Mouse (Mus musculus) midbrain, embryonic 15.5 days (tissue): ENCODE results near the gene Gns. TPM values are rescaled to one million over a fixed set of nuclear protein-coding genes. Genes with fewer than 3 reads are reported as not detected.

Experiments used
- ATAC-seq: fragments of 200-750 bp; cut with Nextera tagmentation; replicated peaks from 2 replicates; pipeline ENCODE4 v1.8.0; 2017; ENCODE audit warnings: moderate TSS enrichment
- H3K27ac ChIP-seq: fragments of 300-500 bp; sonication (generic); 2 replicates; pipeline ENCODE4 v1.5.1; 2015; ENCODE audit warnings: mild to moderate bottlenecking, inconsistent platforms
- H3K27me3 ChIP-seq: fragments of 300-500 bp; sonication (generic); replicated peaks from 2 replicates; pipeline ENCODE4 v1.6.1; 2015; ENCODE audit warnings: inconsistent platforms
- H3K36me3 ChIP-seq: fragments of 300-500 bp; sonication (generic); replicated peaks from 2 replicates; pipeline ENCODE4 v1.6.1; 2015; ENCODE audit warnings: inconsistent platforms
- H3K4me1 ChIP-seq: fragments of 300-500 bp; sonication (generic); 2 replicates; pipeline ENCODE4 v1.6.1; 2015; ENCODE audit warnings: inconsistent platforms
- H3K4me2 ChIP-seq: fragments of 300-500 bp; sonication (generic); 2 replicates; pipeline ENCODE4 v1.6.1; 2015; ENCODE audit warnings: inconsistent platforms, mild to moderate bottlenecking, moderate library complexity
- H3K4me3 ChIP-seq: fragments of 300-500 bp; sonication (generic); 2 replicates; pipeline ENCODE4 v1.5.1; 2015; ENCODE audit warnings: mild to moderate bottlenecking, inconsistent platforms
- H3K9ac ChIP-seq: fragments of 300-500 bp; sonication (generic); 2 replicates; pipeline ENCODE4 v1.6.1; 2015; ENCODE audit warnings: mild to moderate bottlenecking, inconsistent platforms
- H3K9me3 ChIP-seq: fragments of 300-500 bp; sonication (generic); 2 replicates; pipeline ENCODE4 v1.6.1; 2016; ENCODE audit warnings: inconsistent platforms
- WGBS: fragments of 180-500 bp; shearing (Covaris S2); methylation state at CpG from one replicate; pipeline ENCODE4 v1.1.7; 2015; ENCODE audit warnings: mixed read lengths; 5-methylcytosine and 5-hydroxymethylcytosine counted together
- polyA plus RNA-seq: library from polyadenylated mRNA; unstranded; fragments of >200 nt; fragmentation: Nextera tagmentation; extraction: Ambion mirVana; gene quantifications from 2 replicates; pipeline ENCODE4 v1.2.1, GENCODE M21; 2015

Gene Gns
- polyA plus RNA-seq, 1 experiment from 2014 or later = 38.8 TPM

DNA sequence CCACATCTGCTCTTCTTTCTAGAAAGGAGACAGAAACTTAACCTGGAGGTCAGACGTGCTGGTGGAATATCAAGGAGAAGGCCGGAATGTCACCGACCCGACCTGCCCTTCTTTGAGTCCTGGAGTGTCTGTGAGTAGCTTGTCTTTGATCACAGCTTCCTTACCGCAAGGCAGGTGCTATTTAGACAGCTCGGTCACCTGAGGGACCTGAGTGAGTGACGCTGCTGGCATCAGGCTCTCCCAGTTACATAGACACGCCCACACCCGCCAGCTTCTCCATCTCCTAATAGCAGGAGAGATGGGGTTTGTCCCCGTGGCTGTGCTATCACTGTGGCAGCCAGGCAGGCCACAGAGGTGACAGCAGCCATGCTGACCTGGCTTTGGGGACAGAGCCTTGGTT is 25.7 kb downstream of the Gns start:
- ATAC-seq = no peak
- Histone ChIP-seq H3K4me3 (no peak overlapping the region), H3K36me3 (peaks cover 39% of the 10 kb centered on the region), H3K9ac (no peak overlapping the region), H3K4me1 (no peaks in the 10 kb centered on the region), H3K27me3 (no peaks in the 10 kb centered on the region), H3K4me2 (no peak overlapping the region), H3K9me3 (no peaks in the 10 kb centered on the region), H3K27ac (no peak overlapping the region)
- 87% methylated on average over 10 of the region's 10 CpGs for WGBS

- no peaks in the 10 kb centered on the region for H3K27me3 ChIP-seq
- H3K27ac ChIP-seq = no peak overlapping the region
- no peak for ATAC-seq
- H3K4me2 ChIP-seq = no peak overlapping the region
- 95% methylated on average over 8 of the region's 8 CpGs for WGBS
- no peak overlapping the region for H3K9ac ChIP-seq
- H3K9me3 ChIP-seq = no peaks in the 10 kb centered on the region
- H3K4me3 ChIP-seq = no peak overlapping the region
- peaks cover 48% of the 10 kb centered on the region for H3K36me3 ChIP-seq
- H3K4me1 ChIP-seq = no peaks in the 10 kb centered on the region
These were observed 27.0 kb downstream of the Gns start for GRCm38 (mm10) chr10:121391901-121392300.

DNA sequence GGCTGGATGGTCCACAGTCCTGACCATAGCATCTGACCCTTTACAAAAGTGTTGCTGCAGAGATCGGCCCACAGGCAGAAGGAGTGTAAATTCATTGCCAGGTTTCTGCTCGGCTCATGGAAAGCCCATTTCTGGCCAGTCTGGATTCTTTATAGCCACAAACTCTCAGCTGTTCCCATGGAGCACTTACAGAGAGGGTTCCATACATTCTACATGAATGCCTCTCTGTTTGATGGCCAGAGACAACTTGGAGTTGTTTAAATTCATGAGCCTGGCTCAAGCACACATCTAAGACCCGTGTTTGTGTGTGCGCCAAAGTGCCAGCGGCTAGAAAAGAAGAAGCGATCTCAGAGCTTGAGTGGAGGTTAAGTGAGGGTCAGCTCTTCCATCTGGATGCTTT is 29.4 kb downstream of the Gns start:
- no peak for ATAC-seq
- WGBS = 83% methylated on average over 6 of the region's 6 CpGs
- no peak overlapping the region for H3K4me3 ChIP-seq
- H3K27me3 ChIP-seq = no peaks in the 10 kb centered on the region
- no peak overlapping the region for H3K4me2 ChIP-seq
- H3K27ac ChIP-seq = no peak overlapping the region; the same call in 1 of the 2 replicates
- H3K36me3 ChIP-seq = peaks cover 41% of the 10 kb centered on the region
- no peaks in the 10 kb centered on the region for H3K9me3 ChIP-seq
- no peak overlapping the region for H3K9ac ChIP-seq
- H3K4me1 ChIP-seq = no peaks in the 10 kb centered on the region

- 77% methylated on average over 18 of the region's 18 CpGs for WGBS
- ATAC-seq = no peak
- no peaks in the 10 kb centered on the region for H3K4me1 ChIP-seq
- no peaks in the 10 kb centered on the region for H3K9me3 ChIP-seq
- H3K4me3 ChIP-seq = no peak overlapping the region
- no peak overlapping the region for H3K4me2 ChIP-seq
- no peak overlapping the region for H3K9ac ChIP-seq
- H3K36me3 ChIP-seq = peaks cover 38% of the 10 kb centered on the region
- H3K27ac ChIP-seq = no peak overlapping the region; the same call in 1 of the 2 replicates
- H3K27me3 ChIP-seq = no peaks in the 10 kb centered on the region
These were observed 30.0 kb downstream of the Gns start for GRCm38 (mm10) chr10:121394789-121395325.

- no peak for ATAC-seq
- Histone ChIP-seq H3K4me2 (no peak overlapping the region), H3K9ac (no peak overlapping the region), H3K9me3 (no peaks in the 10 kb centered on the region), H3K4me3 (no peak overlapping the region), H3K4me1 (no peaks in the 10 kb centered on the region), H3K27me3 (no peaks in the 10 kb centered on the region), H3K27ac (no peak overlapping the region), H3K36me3 (peaks cover 33% of the 10 kb centered on the region)
- 86% methylated on average over 20 of the region's 20 CpGs for WGBS
These were observed 30.8 kb downstream of the Gns start for GRCm38 (mm10) chr10:121395542-121396176.

GRCm38 (mm10) chr10:121398599-121398998 is 33.7 kb downstream of the Gns start:
- no peaks in the 10 kb centered on the region for H3K4me1 ChIP-seq
- H3K9ac ChIP-seq = no peak overlapping the region

GRCm38 (mm10) chr10:121401005-121401404 is 36.1 kb downstream of the Gns start:
- Histone ChIP-seq H3K9me3 (no peaks in the 10 kb centered on the region), H3K9ac (no peak overlapping the region), H3K27me3 (no peaks in the 10 kb centered on the region), H3K27ac (no peak overlapping the region), H3K4me2 (no peak overlapping the region), H3K4me1 (no peaks in the 10 kb centered on the region), H3K36me3 (0 out of 2 replicates have a peak, but pooled peaks cover 5% of the 10 kb centered on the region), H3K4me3 (no peak overlapping the region)
- ATAC-seq = no peak
- 84% methylated on average over 7 of the region's 7 CpGs for WGBS

More at GRCm38 (mm10) chr10:121398599-121398998, 33.7 kb downstream of the Gns start:
- H3K36me3 ChIP-seq = peaks cover 15% of the 10 kb centered on the region; the same call in 1 of the 2 replicates
- H3K27me3 ChIP-seq = no peaks in the 10 kb centered on the region
- no peak for ATAC-seq
- H3K4me3 ChIP-seq = no peak overlapping the region
- no peaks in the 10 kb centered on the region for H3K9me3 ChIP-seq
- no peak overlapping the region for H3K4me2 ChIP-seq
- 93% methylated on average over 7 of the region's 7 CpGs for WGBS
- H3K27ac ChIP-seq = no peak overlapping the region

GRCm38 (mm10) chr10:121403104-121403503 is 38.2 kb downstream of the Gns start:
- Histone ChIP-seq H3K27me3 (no peaks in the 10 kb centered on the region), H3K4me3 (no peak overlapping the region), H3K36me3 (no peaks in the 10 kb centered on the region), H3K4me1 (no peaks in the 10 kb centered on the region), H3K9me3 (no peaks in the 10 kb centered on the region), H3K27ac (no peak overlapping the region), H3K4me2 (no peak overlapping the region), H3K9ac (no peak overlapping the region)
- ATAC-seq = no peak
- 75% methylated on average over 9 of the region's 9 CpGs for WGBS

DNA sequence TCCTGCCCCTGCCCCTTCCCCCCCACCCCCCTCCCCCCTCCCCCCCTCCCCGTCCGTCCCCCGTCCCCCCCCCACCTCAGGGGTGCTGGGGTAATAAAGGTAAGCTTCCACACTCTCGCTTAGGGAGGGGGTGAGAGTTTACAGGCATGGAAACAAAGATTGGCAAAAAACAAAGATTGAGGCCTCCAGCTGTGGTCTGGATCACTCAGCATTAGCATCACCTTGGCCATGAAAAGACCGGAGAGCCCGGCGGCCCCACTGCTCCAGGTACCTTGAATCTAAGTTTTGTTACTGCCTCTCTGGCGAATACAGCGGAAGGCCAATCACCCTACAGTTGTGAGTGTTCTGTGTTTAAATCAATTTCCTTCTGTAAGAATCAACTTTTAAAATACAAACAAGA is 39.1 kb downstream of the Gns start:
- no peak for ATAC-seq
- Histone ChIP-seq H3K36me3 (no peaks in the 10 kb centered on the region), H3K4me1 (no peaks in the 10 kb centered on the region), H3K4me2 (no peak overlapping the region), H3K9me3 (no peaks in the 10 kb centered on the region), H3K27ac (no peak overlapping the region), H3K4me3 (no peak overlapping the region), H3K9ac (no peak overlapping the region), H3K27me3 (no peaks in the 10 kb centered on the region)
- WGBS = 55% methylated on average over 6 of the region's 9 CpGs

GRCm38 (mm10) chr10:121409717-121410116 is 44.8 kb downstream of the Gns start:
- no peaks in the 10 kb centered on the region for H3K9me3 ChIP-seq
- WGBS = 71% methylated on average over 7 of the region's 7 CpGs
- no peaks in the 10 kb centered on the region for H3K27me3 ChIP-seq
- no peak for ATAC-seq
- no peak overlapping the region for H3K4me2 ChIP-seq
- no peaks in the 10 kb centered on the region for H3K36me3 ChIP-seq
- no peak overlapping the region for H3K9ac ChIP-seq
- H3K27ac ChIP-seq = no peak overlapping the region
- H3K4me3 ChIP-seq = no peak overlapping the region
- no peaks in the 10 kb centered on the region for H3K4me1 ChIP-seq

- H3K4me1 ChIP-seq = 0 out of 2 replicates have a peak, but pooled peaks cover 4% of the 10 kb centered on the region
- no peak overlapping the region for H3K4me2 ChIP-seq
- H3K9me3 ChIP-seq = no peaks in the 10 kb centered on the region
- WGBS = 89% methylated on average over 11 of the region's 11 CpGs
- H3K9ac ChIP-seq = no peak overlapping the region
- no peak overlapping the region for H3K4me3 ChIP-seq
- H3K27me3 ChIP-seq = no peaks in the 10 kb centered on the region
- no peak for ATAC-seq
- no peak overlapping the region for H3K27ac ChIP-seq
- H3K36me3 ChIP-seq = no peaks in the 10 kb centered on the region
These were observed 47.0 kb downstream of the Gns start for GRCm38 (mm10) chr10:121411721-121412455.

GRCm38 (mm10) chr10:121412824-121413223 is 47.9 kb downstream of the Gns start:
- Histone ChIP-seq H3K4me2 (no peak overlapping the region), H3K4me3 (no peak overlapping the region), H3K4me1 (0 out of 2 replicates have a peak, but pooled peaks cover 4% of the 10 kb centered on the region), H3K27ac (no peak overlapping the region), H3K36me3 (no peaks in the 10 kb centered on the region), H3K9me3 (no peaks in the 10 kb centered on the region), H3K9ac (no peak overlapping the region), H3K27me3 (no peaks in the 10 kb centered on the region)
- WGBS = 89% methylated on average over 17 of the region's 17 CpGs
- ATAC-seq = no peak
